Mouse (Mus musculus): Measurements from ENCODE around the gene Pax2.

Gene Pax2

DNA sequence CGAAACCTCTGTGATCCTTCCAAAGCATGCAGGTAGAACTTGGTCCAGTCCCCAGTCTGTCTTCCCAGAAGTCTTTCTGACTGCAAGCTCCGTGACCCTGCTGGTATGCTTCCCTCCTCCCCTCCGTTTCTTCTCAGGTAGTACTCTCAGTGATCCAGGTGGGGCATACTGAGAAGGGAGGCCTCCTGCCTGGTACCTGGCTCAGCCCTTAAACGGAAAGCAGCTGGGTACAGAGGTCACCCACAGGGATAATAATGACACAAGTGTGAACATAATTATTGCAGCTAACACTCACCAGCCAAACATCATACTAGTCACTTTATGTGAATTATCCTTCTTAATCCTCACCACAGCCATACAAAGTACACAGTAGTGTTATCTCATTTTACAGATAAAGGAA is 28.5 kb downstream of the Pax2 start:
- no peak for DNase-seq

DNA sequence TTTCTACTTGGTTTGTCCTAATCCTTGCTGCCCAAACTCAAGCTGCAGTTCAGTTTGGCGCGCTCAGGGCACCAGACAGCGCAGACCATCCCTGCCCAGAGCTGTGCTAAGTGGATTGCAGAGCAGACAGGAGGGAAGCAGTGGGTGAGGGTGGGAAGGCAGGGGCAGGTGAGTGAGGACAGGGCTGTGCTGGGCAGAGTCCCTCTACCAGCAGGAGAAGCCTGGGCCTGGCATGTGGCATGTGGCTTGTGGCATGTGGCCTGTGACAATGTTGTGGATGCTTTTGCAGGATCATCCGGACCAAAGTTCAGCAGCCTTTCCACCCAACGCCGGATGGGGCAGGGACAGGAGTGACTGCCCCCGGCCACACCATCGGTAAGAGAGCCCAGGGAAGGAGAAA is 32.6 kb downstream of the Pax2 start:
- DNase-seq = no peak

- peak; percentile 5 for DNase-seq
Observed at GRCm38 (mm10) chr19:44791981-44792380, 36.1 kb downstream of the Pax2 start.

DNA sequence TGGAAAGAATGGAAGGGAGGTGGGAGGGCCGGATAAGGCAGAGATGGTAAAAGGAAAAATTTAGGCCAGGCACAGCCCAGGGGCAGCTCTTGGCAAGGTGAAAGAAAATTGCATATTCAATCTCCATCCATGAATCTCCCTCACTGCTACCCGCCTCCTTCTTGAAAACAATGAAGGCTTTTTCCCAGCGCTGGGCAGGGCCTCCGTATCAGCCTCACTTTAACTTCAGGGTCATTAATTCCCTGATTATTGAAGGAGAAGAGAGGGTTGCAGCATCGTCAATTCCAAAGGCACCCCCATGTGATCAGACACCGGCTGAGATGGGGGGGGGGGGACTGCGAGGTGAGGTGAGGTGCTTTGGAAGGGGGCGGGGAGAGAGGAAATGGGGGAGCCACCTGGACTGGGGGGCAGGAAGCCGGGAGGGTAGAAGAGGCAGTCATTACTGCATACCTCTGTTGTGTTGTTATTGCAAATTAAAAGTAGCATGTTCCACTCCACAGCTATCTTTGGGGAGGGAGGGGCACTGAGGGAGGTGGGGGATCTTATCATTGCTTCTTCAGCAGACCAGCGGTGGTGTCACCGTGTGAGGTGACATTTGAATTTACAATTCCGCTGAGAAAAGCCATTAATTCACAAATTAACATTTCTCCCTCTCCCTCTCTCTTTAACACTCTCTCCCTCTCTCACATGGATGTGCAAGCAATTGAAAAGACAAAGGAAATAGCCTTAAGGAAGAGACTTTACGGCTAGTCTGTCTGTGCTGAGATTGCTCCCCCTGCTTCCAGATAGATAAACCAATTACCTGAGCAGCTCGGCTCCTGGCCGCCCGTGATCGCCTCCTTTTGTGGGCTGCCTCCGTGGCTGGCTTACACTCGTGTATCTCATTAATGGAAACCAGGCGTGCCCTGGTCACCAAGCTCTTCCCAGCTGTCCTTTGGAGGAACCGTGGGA is 41.5 kb downstream of the Pax2 start:
- no peak for DNase-seq

DNA sequence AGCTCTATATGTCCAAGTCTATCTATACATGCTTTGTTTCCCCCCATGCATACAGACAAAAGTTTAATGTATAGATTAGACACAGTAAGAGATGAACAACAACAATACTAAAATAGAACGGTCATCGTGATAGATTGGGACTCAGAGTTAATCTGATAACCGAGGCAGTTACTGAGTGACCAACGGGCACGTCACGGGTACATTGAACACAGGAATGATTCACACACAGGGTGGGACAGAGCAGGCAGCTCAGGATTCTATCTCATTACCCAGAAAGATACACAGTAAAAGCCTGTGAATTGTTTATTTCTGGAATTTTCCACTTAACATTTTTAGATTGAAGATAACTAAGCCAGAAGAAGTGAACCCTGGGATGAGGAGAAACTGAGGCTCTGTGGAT is 42.9 kb downstream of the Pax2 start:
- DNase-seq = no peak

GRCm38 (mm10) chr19:44799156-44799555 is 43.3 kb downstream of the Pax2 start:
- no peak for DNase-seq

DNA sequence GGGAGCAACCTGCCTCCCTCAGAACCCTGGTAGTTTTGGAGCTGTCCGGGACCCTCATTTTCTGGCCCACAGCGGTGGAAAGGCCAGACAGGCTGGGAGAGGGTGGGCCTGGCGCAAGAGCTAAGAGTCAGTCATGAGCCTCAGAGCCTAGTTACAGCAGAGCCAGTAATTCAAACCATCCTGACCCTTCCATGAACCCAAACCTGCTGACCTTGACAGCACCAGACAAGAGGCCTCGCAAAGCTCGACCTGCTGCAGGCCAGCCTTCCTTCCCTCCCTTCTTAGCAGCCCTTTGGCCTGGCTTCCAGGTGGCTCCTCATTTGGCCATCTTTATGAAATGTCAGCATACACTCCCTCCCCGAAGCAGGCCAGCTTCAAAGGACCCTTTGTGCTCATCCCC is 44.5 kb downstream of the Pax2 start:
- DNase-seq = no peak

DNA sequence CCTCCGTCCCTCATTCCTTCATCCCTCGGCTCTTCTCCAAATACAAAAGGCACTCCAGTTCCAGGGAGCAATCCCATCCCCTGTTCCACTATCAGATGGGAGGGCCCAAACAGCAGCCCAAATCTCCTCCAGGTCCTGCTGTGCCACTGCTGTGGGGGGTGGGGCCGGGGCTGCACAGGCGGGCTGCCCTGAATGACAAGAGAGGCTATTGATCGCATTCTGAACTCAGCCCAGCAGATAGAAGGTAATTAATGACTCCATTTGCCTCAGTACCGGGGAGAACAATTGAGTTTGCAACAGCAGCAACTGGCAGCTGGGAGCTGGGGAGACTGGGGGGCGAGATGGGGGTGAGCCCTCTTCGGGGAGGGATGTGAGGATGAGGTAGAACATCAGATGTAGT is 52.9 kb downstream of the Pax2 start:
- no peak for DNase-seq

DNA sequence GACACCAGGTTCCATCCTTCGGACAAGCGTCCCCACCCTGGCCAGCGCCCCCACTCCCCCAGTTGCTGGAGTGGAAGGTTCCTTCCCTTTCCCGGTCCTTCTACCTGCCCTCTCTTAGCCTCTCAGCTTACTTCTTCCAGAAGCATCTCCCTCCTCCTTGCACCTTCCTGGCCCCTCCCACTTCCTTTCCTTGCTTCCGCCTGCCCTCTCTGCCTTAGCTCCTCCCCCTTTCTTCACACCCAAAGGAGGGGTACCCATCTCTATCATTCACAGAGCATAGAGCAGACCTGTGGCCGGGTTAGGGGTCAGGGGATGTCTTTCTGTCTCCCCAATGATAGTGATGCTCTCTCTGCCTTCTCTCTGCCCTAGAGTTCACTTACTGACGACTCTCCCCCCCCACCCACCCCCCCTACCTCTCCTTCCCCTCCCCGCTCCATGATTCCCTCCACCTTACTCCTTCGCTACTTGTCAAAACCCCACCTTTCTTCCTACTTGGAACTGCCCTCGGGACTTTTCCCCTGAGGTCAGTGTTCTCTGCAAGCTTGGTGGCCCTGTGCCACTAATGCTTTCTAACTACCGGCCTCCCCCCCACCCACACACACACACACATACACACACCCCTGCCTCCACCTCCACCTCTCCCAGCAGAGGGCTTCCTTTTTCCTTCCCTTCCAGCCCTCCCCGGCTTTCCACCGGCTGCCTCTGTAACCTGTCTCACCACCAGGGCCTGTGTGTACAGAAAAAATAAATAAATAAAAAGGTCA is 57.0 kb downstream of the Pax2 start:
- DNase-seq = no peak

GRCm38 (mm10) chr19:44815111-44815510 is 59.3 kb downstream of the Pax2 start:
- no peak for DNase-seq

GRCm38 (mm10) chr19:44817403-44818128 is 61.7 kb downstream of the Pax2 start:
- no peak for DNase-seq

DNA sequence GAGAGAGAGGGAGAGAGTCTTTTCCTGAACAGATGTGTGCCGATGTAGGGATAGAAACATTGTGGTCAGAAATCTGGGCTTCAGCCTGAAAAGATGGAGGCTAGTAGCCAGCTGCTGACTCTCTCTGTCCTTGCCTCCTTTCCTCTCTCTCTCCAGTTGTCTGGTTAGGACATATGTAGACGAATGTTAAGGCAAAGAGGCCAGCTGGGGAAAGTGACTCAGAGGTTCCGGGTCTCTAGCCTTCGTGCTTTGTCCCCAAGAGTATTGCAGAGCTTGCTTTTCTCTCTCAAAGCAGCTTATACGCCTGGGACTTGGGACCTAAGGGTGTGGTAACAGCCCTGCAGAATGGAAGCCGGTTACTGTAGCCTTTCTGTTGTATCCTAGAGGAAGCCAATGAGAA is 62.8 kb downstream of the Pax2 start:
- no peak for DNase-seq

- no peak for DNase-seq
Observed at GRCm38 (mm10) chr19:44821581-44821980, 65.7 kb downstream of the Pax2 start.

- DNase-seq = no peak
Observed at GRCm38 (mm10) chr19:44822295-44822694, 66.5 kb downstream of the Pax2 start.

DNA sequence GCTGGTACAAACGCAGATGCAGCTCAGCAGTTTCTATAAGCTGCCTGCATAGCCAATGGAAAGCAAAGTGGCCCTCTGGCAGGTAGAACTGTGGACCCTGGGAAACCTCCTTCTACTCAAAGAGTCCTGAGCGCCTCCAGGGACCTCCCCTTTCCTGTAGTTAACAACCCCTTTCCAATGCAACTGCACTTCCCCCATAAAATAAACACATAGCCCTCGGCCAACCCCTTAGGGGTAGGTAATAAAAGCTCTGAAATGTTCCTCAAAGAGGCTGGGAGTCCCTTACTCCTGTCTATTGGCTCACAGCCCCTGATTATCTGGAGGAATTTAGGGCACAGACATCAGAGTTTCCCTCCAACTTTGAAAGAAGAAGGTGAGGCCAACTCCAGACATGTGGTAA is 67.8 kb downstream of the Pax2 start:
- DNase-seq = no peak

DNA sequence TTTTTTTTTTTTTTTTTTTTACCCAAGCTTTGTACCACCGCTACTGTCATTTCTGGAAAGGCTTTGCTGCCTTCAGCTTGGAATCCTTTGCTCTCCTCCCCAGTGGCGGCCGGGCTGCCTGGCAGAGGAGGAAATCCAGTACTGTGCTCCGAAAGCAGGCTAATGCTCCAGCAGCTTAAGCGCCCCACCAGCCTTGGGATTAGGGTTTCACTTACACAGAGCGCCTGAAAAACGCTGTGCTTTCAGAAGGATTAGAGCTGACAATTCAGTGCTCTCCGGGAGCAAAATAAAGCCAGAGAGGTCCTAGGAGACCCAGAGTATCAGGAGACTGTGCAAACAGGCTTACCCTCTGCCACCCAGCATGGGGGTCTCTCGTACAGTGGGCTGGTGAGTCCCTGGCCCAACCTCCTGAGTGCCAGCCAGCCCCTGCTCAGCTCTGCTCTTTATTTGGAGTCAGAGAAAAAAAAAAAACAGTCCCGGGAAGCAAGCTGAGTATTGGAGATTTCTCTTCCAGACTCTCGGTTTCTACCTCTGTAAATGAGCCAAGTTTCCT is 69.4 kb downstream of the Pax2 start:
- no peak for DNase-seq

DNA sequence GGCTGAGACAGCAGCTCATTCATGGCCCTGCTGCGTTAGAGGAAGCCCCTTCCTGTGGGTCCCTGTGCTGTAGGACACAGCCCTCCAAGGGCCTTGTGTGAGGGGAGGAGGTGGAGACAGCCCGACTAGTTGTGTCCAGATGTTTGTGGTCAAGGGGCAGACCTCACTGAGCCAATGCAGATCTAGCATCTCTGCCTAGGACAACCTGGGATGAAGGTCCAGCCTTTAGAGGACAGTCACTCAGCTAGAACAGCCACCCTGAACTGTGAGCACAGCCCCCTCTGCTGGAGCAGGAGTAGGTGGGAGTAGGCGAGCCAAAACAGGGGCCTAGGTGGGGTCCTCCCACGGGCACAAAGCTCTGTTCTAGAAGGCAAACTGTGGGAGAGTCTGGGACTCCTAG is 70.0 kb downstream of the Pax2 start:
- no peak for DNase-seq

DNA sequence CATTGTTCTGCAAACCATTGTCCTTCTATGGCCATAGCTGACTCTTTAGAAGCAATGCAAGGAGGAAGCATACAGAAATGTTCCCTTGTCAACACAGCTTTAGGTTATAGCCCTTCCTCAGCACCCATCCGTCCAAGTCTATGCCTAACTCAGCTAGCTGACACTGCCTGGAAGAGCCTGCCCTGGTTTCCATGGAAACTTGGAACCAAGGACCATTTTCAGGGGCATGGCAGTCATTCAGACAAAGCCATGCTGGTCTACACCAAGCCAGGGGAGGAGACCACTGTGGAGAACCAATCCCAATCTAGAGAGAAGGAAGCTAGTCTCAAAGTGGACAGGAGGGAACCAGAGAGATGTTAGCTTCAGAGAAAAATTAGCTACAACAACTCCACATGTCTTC is 77.5 kb downstream of the Pax2 start:
- DNase-seq = no peak

- DNase-seq = no peak
Observed at GRCm38 (mm10) chr19:44834218-44835041, 78.6 kb downstream of the Pax2 start.

- DNase-seq = peak; percentile 1
Observed at GRCm38 (mm10) chr19:44835042-44835930, 79.4 kb downstream of the Pax2 start.

Measured in cerebellum, adult 9-10 months (tissue).